Mouse (Mus musculus) intestine, embryonic 16.5 days (tissue): ENCODE measurements at regions not wholly inside any gene's neighbourhood (a gene's known extent, or its start where the extent isn't known, plus 50 kb on each side); places are given as distances from the start of the nearest gene placed in this dataset.
"Not testable (repeated sequence)": the region's sequence is repeated elsewhere in the genome, so short reads cannot be mapped to it uniquely, and the experiment has no call there.

Source experiments
- ATAC-seq: fragments of 200-750 bp; cut with Nextera tagmentation; 2 replicates; pipeline ENCODE4 v1.8.0; 2017; ENCODE audit warnings: moderate TSS enrichment, moderate library complexity
- H3K27ac ChIP-seq: fragments of 300-500 bp; sonication (generic); 2 replicates; pipeline ENCODE4 v1.5.1; 2014; ENCODE audit warnings: mild to moderate bottlenecking, low read length
- H3K27me3 ChIP-seq: fragments of 300-500 bp; sonication (generic); replicated peaks from 2 replicates; pipeline ENCODE4 v1.6.1; 2014; ENCODE audit warnings: low read length, control low read depth, mixed read lengths; ENCODE audit not compliant: control insufficient read depth, insufficient read depth
- H3K36me3 ChIP-seq: fragments of 300-500 bp; sonication (generic); 2 replicates; pipeline ENCODE4 v1.6.1; 2014; ENCODE audit warnings: low read length, control low read depth; ENCODE audit not compliant: control insufficient read depth, insufficient read depth
- H3K4me1 ChIP-seq: fragments of 300-500 bp; sonication (generic); 2 replicates; pipeline ENCODE4 v1.6.1; 2014; ENCODE audit warnings: low read length, control low read depth, mixed read lengths; ENCODE audit not compliant: control insufficient read depth, insufficient read depth
- H3K4me2 ChIP-seq: fragments of 300-500 bp; sonication (generic); 2 replicates; pipeline ENCODE4 v1.6.1; 2014; ENCODE audit warnings: low read depth, low read length, control low read depth
- H3K4me3 ChIP-seq: fragments of 300-500 bp; sonication (generic); 2 replicates; pipeline ENCODE4 v1.5.1; 2014; ENCODE audit warnings: mild to moderate bottlenecking, low read length
- H3K9ac ChIP-seq: fragments of 300-500 bp; sonication (generic); 2 replicates; pipeline ENCODE4 v1.6.1; 2014; ENCODE audit warnings: low read depth, low read length
- H3K9me3 ChIP-seq: fragments of 300-500 bp; sonication (generic); 2 replicates; pipeline ENCODE4 v1.6.1; 2016; ENCODE audit warnings: low read length, control low read depth; ENCODE audit not compliant: control insufficient read depth
- WGBS: fragments of 180-500 bp; shearing (Covaris S2); extraction: QIAGEN DNeasy Blood & Tissue Kit; methylation state at CpG from one replicate; pipeline ENCODE4 v1.1.7; 2014; 5-methylcytosine and 5-hydroxymethylcytosine counted together

GRCm38 (mm10) chr14:114332662-114333061 lies 759.4 kb upstream of the Gpc5 start:
- no peak for ATAC-seq
- H3K27me3 ChIP-seq: no peaks in the 10 kb centered on the region
- WGBS: 84% methylated on average over 6 of the region's 6 CpGs
- no peaks in the 10 kb centered on the region for H3K36me3 ChIP-seq
- H3K27ac ChIP-seq: no peak overlapping the region
- H3K4me2 ChIP-seq: no peak overlapping the region
- no peak overlapping the region for H3K4me3 ChIP-seq
- no peaks in the 10 kb centered on the region for H3K4me1 ChIP-seq
- H3K9ac ChIP-seq: no peak overlapping the region
- H3K9me3 ChIP-seq: no peaks in the 10 kb centered on the region

GRCm38 (mm10) chr14:114349345-114349744 lies 742.7 kb upstream of the Gpc5 start:
- Histone ChIP-seq H3K9me3 (no peaks in the 10 kb centered on the region), H3K4me2 (no peak overlapping the region), H3K27me3 (no peaks in the 10 kb centered on the region), H3K36me3 (no peaks in the 10 kb centered on the region), H3K4me3 (no peak overlapping the region), H3K27ac (no peak overlapping the region), H3K4me1 (no peaks in the 10 kb centered on the region), H3K9ac (no peak overlapping the region)
- peak; percentile 95 for ATAC-seq
- WGBS: 50% methylated on average over 6 of the region's 6 CpGs

GRCm38 (mm10) chr14:114349816-114350215 lies 742.2 kb upstream of the Gpc5 start:
- not testable (repeated sequence) for H3K4me1 ChIP-seq, H3K36me3 ChIP-seq, H3K9me3 ChIP-seq, H3K27me3 ChIP-seq, H3K9ac ChIP-seq, H3K27ac ChIP-seq, H3K4me3 ChIP-seq, H3K4me2 ChIP-seq
- WGBS: 65% methylated on average over 7 of the region's 11 CpGs
- ATAC-seq: peak; percentile 75

- Histone ChIP-seq H3K27ac (no peak overlapping the region), H3K4me3 (no peak overlapping the region), H3K9me3 (no peaks in the 10 kb centered on the region), H3K4me2 (no peak overlapping the region), H3K36me3 (no peaks in the 10 kb centered on the region), H3K27me3 (no peaks in the 10 kb centered on the region), H3K4me1 (no peaks in the 10 kb centered on the region), H3K9ac (no peak overlapping the region)
- WGBS: 63% methylated on average over 5 of the region's 5 CpGs
- ATAC-seq: peak; percentile 89
These were observed 739.7 kb upstream of the Gpc5 start for GRCm38 (mm10) chr14:114352307-114352706.

GRCm38 (mm10) chr14:114374847-114375246 lies 717.2 kb upstream of the Gpc5 start:
- H3K27ac ChIP-seq: no peak overlapping the region
- H3K9ac ChIP-seq: no peak overlapping the region
- H3K4me1 ChIP-seq: no peaks in the 10 kb centered on the region
- no peak overlapping the region for H3K4me2 ChIP-seq
- no peaks in the 10 kb centered on the region for H3K9me3 ChIP-seq
- WGBS: 96% methylated on average over 3 of the region's 3 CpGs
- no peaks in the 10 kb centered on the region for H3K27me3 ChIP-seq
- H3K36me3 ChIP-seq: no peaks in the 10 kb centered on the region
- no peak for ATAC-seq
- no peak overlapping the region for H3K4me3 ChIP-seq

GRCm38 (mm10) chr14:114398861-114399557 lies 693.0 kb upstream of the Gpc5 start:
- 75% methylated on average over 3 of the region's 3 CpGs for WGBS

GRCm38 (mm10) chr14:114418851-114419250 lies 673.2 kb upstream of the Gpc5 start:
- Histone ChIP-seq H3K4me3 (no peak overlapping the region), H3K36me3 (no peaks in the 10 kb centered on the region), H3K4me1 (no peaks in the 10 kb centered on the region), H3K4me2 (no peak overlapping the region), H3K27me3 (no peaks in the 10 kb centered on the region), H3K9ac (no peak overlapping the region), H3K9me3 (no peaks in the 10 kb centered on the region), H3K27ac (no peak overlapping the region)
- ATAC-seq: no peak
- 81% methylated on average over 3 of the region's 3 CpGs for WGBS

More at GRCm38 (mm10) chr14:114398861-114399557, 693.0 kb upstream of the Gpc5 start:
- no peak overlapping the region for H3K4me2 ChIP-seq
- no peak overlapping the region for H3K9ac ChIP-seq
- ATAC-seq: no peak
- H3K27ac ChIP-seq: no peak overlapping the region
- no peaks in the 10 kb centered on the region for H3K36me3 ChIP-seq
- no peaks in the 10 kb centered on the region for H3K27me3 ChIP-seq
- H3K9me3 ChIP-seq: no peaks in the 10 kb centered on the region
- no peaks in the 10 kb centered on the region for H3K4me1 ChIP-seq
- no peak overlapping the region for H3K4me3 ChIP-seq

- H3K9ac ChIP-seq: no peak overlapping the region
- 79% methylated on average over 2 of the region's 2 CpGs for WGBS
- H3K4me2 ChIP-seq: no peak overlapping the region
- ATAC-seq: no peak
- H3K4me3 ChIP-seq: no peak overlapping the region
- H3K36me3 ChIP-seq: no peaks in the 10 kb centered on the region
- H3K4me1 ChIP-seq: no peaks in the 10 kb centered on the region
- H3K27me3 ChIP-seq: no peaks in the 10 kb centered on the region
- H3K27ac ChIP-seq: no peak overlapping the region
- no peaks in the 10 kb centered on the region for H3K9me3 ChIP-seq
These were observed 666.5 kb upstream of the Gpc5 start for GRCm38 (mm10) chr14:114425475-114425874.
